Mouse (Mus musculus) kidney, postnatal 0 days (tissue): ENCODE measurements at regions not wholly inside any gene's neighbourhood (a gene's known extent, or its start where the extent isn't known, plus 50 kb on each side); places are given as distances from the start of the nearest gene placed in this dataset.

Experiments
- ATAC-seq: fragments of 200-750 bp; cut with Nextera tagmentation; replicated peaks from 2 replicates; pipeline ENCODE4 v1.8.0; 2017; ENCODE audit warnings: low read depth, moderate number of reproducible peaks, moderate TSS enrichment, moderate library complexity; ENCODE audit not compliant: low FRiP score
- DNase-seq: peaks from one replicate; pipeline ENCODE4 v3.0.0-alpha.2; 2016; ENCODE audit warnings: low spot score
- H3K27ac ChIP-seq: fragments of 300-500 bp; sonication (generic); 2 replicates; pipeline ENCODE4 v1.5.1; 2014; ENCODE audit warnings: mild to moderate bottlenecking
- H3K27me3 ChIP-seq: fragments of 300-500 bp; sonication (generic); 2 replicates; pipeline ENCODE4 v1.6.1; 2014; ENCODE audit warnings: low read length, mixed read lengths; ENCODE audit not compliant: insufficient read depth
- H3K36me3 ChIP-seq: fragments of 300-500 bp; sonication (generic); 2 replicates; pipeline ENCODE4 v1.6.1; 2014; ENCODE audit warnings: low read length, mixed read lengths; ENCODE audit not compliant: insufficient read depth
- H3K4me1 ChIP-seq: fragments of 300-500 bp; sonication (generic); replicated peaks from 2 replicates; pipeline ENCODE4 v1.6.1; 2014; ENCODE audit warnings: antibody characterized with exemption, low read length, mixed read lengths; ENCODE audit not compliant: insufficient read depth
- H3K4me2 ChIP-seq: fragments of 300-500 bp; sonication (generic); 2 replicates; pipeline ENCODE4 v1.6.1; 2014; ENCODE audit warnings: mild to moderate bottlenecking, low read length, moderate library complexity, mixed read lengths
- H3K4me3 ChIP-seq: fragments of 300-500 bp; sonication (generic); replicated peaks from 2 replicates; pipeline ENCODE4 v1.5.1; 2014; ENCODE audit warnings: low read depth, low read length
- H3K9ac ChIP-seq: fragments of 300-500 bp; sonication (generic); 2 replicates; pipeline ENCODE4 v1.6.1; 2014; ENCODE audit warnings: low read depth, low read length
- H3K9me3 ChIP-seq: fragments of 300-500 bp; sonication (generic); replicated peaks from 2 replicates; pipeline ENCODE4 v1.6.1; 2016; ENCODE audit warnings: low read length, inconsistent platforms, mixed read lengths
- CTCF ChIP-seq: IDR thresholded peaks from 2 replicates; pipeline ENCODE4 v1.5.1; 2016; ENCODE audit warnings: antibody characterized with exemption, low read depth, mild to moderate bottlenecking, moderate library complexity
- WGBS: fragments of 180-500 bp; shearing (Covaris S2); extraction: QIAGEN DNeasy Blood & Tissue Kit; methylation state at CpG from one replicate; pipeline ENCODE4 v1.1.7; 2014; 5-methylcytosine and 5-hydroxymethylcytosine counted together

DNA sequence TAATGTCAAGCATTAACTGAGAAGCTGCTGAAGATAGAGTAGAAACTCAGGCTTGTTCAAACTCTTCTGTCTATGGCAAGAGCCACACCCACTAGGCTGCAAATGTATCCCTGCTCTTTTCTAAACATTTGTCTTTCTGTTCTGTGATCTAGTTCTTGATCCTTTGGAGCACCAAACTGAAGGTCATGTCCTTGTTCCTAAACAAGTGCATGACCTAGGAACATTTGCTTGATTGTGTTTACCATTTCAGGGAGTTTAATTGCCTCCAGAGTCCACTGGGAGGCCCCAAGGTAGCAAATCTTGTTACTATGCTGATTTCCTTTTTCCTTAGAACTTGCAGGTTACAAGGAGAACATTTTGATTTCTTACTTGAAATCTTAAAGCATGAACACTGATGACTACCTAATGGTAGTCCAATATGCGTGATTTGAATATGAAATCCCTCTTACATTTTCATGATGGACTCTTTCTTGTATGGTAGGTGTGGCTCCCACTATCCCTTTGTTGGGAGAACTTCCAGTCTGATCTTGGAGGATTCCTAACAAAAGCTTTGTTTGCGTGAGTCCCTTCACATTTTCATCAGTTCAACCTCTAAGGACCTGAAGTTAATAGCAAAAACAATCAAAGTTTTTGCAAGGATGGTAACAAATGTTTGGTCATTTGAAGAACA is 652.9 kb upstream of the 4930452B06Rik start:
- DNase-seq (no peak), ATAC-seq (no peak)
- Histone ChIP-seq H3K9me3 (no peaks in the 10 kb centered on the region), H3K9ac (no peak overlapping the region), H3K4me1 (no peaks in the 10 kb centered on the region), H3K36me3 (no peaks in the 10 kb centered on the region), H3K27ac (no peak overlapping the region), H3K27me3 (no peaks in the 10 kb centered on the region), H3K4me3 (no peak overlapping the region), H3K4me2 (no peak overlapping the region)
- WGBS, result 88% methylated on average over 2 of the region's 2 CpGs
- no peak for TF ChIP-seq CTCF

GRCm38 (mm10) chr14:9315224-9315623 is 649.2 kb upstream of the 4930452B06Rik start:
- H3K4me2 ChIP-seq, result no peak overlapping the region
- H3K4me3 ChIP-seq, result no peak overlapping the region
- peak; percentile 63 for DNase-seq
- H3K4me1 ChIP-seq, result no peaks in the 10 kb centered on the region
- H3K36me3 ChIP-seq, result no peaks in the 10 kb centered on the region
- ATAC-seq, result no peak
- H3K9me3 ChIP-seq, result no peaks in the 10 kb centered on the region
- TF ChIP-seq CTCF, result no peak
- no peak overlapping the region for H3K9ac ChIP-seq
- H3K27ac ChIP-seq, result no peak overlapping the region
- WGBS, result 35% methylated on average over 3 of the region's 3 CpGs
- no peaks in the 10 kb centered on the region for H3K27me3 ChIP-seq

DNA sequence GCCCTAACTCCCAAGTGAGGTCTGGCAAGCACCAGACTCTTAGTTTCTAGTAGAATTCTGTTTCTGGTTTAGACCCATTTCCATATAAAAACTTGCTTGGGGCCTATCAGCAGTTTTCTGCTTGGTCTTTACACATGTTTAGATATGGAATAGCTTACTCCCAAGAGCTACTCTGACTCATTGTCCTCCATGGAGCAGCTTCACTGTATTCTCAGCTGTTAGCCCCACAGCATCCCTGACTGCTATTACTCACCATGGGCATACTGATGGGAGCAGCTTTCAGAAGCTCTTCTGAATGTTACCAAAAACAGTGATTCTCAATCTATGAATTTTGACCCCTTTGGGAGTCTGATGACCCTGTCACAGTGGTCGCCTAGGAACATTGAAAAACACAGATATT is 630.1 kb upstream of the 4930452B06Rik start:
- Histone ChIP-seq H3K4me3 (no peak overlapping the region), H3K27ac (no peak overlapping the region), H3K9me3 (no peaks in the 10 kb centered on the region; the same call in 1 of the 2 replicates), H3K27me3 (no peaks in the 10 kb centered on the region), H3K9ac (no peak overlapping the region), H3K4me2 (no peak overlapping the region), H3K4me1 (no peaks in the 10 kb centered on the region), H3K36me3 (no peaks in the 10 kb centered on the region)
- no peak for DNase-seq
- TF ChIP-seq CTCF, result no peak
- ATAC-seq, result no peak
- 84% methylated on average over 1 of the region's 1 CpGs for WGBS

GRCm38 (mm10) chr14:9294555-9294954 is 628.5 kb upstream of the 4930452B06Rik start:
- WGBS, result 78% methylated on average over 2 of the region's 2 CpGs
- H3K4me1 ChIP-seq, result no peaks in the 10 kb centered on the region
- TF ChIP-seq CTCF, result peak; percentile 29
- H3K36me3 ChIP-seq, result no peaks in the 10 kb centered on the region
- peak; percentile 9 for DNase-seq
- no peaks in the 10 kb centered on the region; the same call in 1 of the 2 replicates for H3K9me3 ChIP-seq
- H3K4me3 ChIP-seq, result no peak overlapping the region
- no peak for ATAC-seq
- H3K27ac ChIP-seq, result no peak overlapping the region
- no peaks in the 10 kb centered on the region for H3K27me3 ChIP-seq
- no peak overlapping the region for H3K9ac ChIP-seq
- no peak overlapping the region for H3K4me2 ChIP-seq

- WGBS, result 68% methylated on average over 1 of the region's 1 CpGs
- DNase-seq (no peak), ATAC-seq (no peak)
- no peak overlapping the region for H3K4me3 ChIP-seq
- H3K27me3 ChIP-seq, result no peaks in the 10 kb centered on the region
- H3K9me3 ChIP-seq, result no peaks in the 10 kb centered on the region
- TF ChIP-seq CTCF, result no peak
- no peak overlapping the region for H3K27ac ChIP-seq
- H3K4me1 ChIP-seq, result no peaks in the 10 kb centered on the region
- no peak overlapping the region for H3K4me2 ChIP-seq
- H3K9ac ChIP-seq, result no peak overlapping the region
- H3K36me3 ChIP-seq, result no peaks in the 10 kb centered on the region
These were observed 622.1 kb upstream of the 4930452B06Rik start for GRCm38 (mm10) chr14:9288103-9288502.

DNA sequence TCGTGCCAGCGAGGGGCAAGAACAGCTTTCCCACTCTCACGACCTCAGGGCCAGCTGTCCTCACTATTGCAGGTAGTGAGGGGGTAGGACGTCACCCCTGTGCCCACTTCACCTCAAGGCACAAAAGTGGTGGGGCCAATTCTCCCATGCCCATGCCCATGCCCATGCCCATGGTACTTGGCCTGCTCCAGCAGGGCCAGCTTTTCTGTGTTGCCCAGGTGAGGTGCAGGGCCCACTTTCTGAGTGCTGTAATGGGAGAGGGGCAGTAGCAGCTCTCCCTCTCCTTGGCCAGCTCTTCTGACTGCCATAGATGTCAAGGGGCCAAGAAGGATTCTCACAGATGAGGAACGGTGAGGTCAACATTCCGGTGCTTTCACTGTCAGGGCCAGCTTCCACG is 619.6 kb upstream of the 4930452B06Rik start:
- no peaks in the 10 kb centered on the region for H3K36me3 ChIP-seq
- TF ChIP-seq CTCF, result no peak
- H3K4me2 ChIP-seq, result no peak overlapping the region
- no peaks in the 10 kb centered on the region for H3K27me3 ChIP-seq
- H3K4me3 ChIP-seq, result no peak overlapping the region
- H3K27ac ChIP-seq, result no peak overlapping the region
- 78% methylated on average over 7 of the region's 7 CpGs for WGBS
- ATAC-seq, result 0 out of 2 replicates have a peak, but pooled peaks have one; percentile 3
- DNase-seq, result no peak
- no peaks in the 10 kb centered on the region for H3K4me1 ChIP-seq
- no peak overlapping the region for H3K9ac ChIP-seq
- no peaks in the 10 kb centered on the region for H3K9me3 ChIP-seq

DNA sequence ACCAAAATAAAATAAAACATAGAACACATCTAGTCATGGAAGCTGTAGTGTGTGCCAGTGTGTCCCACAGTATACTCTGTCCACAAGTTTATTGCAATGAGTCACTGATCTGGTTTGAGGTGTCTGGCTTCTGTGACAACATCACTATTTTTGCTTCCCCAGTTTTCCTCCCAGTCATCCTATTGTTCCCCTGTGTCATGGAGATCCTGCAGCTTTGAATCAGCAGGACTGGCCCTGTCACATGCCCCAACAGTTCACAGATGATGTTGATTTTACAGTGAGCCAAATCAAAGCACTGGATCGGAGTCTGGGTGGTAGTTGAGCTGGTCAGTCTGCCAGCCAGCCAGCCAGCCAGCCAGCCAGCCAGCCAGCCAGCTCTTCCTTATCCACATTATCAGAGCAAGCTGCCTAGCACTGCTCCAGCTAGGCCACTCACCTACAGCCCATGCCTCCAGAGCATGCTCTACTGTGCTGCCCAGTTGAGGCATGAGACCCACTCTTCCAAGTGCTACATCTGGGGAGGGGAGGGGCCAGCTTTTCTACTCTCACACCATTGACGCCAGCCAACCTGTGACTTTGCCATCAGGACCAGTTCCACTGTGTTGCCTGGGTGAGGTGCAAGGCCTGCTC is 619.1 kb upstream of the 4930452B06Rik start:
- no peak overlapping the region for H3K27ac ChIP-seq
- TF ChIP-seq CTCF, result no peak
- no peak for DNase-seq
- WGBS, result 81% methylated on average over 2 of the region's 2 CpGs
- H3K9ac ChIP-seq, result no peak overlapping the region
- no peaks in the 10 kb centered on the region for H3K9me3 ChIP-seq
- no peak overlapping the region for H3K4me3 ChIP-seq
- no peak overlapping the region for H3K4me2 ChIP-seq
- no peaks in the 10 kb centered on the region for H3K36me3 ChIP-seq
- H3K4me1 ChIP-seq, result no peaks in the 10 kb centered on the region
- ATAC-seq, result 0 out of 2 replicates have a peak, but pooled peaks have one; percentile 40
- no peaks in the 10 kb centered on the region for H3K27me3 ChIP-seq
